Mouse (Mus musculus) activated CD4-positive, CD25-positive, alpha-beta regulatory T cell, adult 4 months (primary cell): ENCODE results near the gene Bcl2l15. TPM values are rescaled to one million over a fixed set of nuclear protein-coding genes. Genes with fewer than 3 reads are reported as not detected.

Source experiments
- ATAC-seq: one replicate; pipeline ENCODE4 v1.8.0; 2017
- polyA plus RNA-seq, 2 experiments: library from polyadenylated mRNA; unstranded; fragments of 100-300 nt; shearing (Covaris generic); gene quantifications; one replicate each; pipeline ENCODE4 v1.2.1; 2017

Bcl2l15 gene
- polyA plus RNA-seq, 2 experiments from 2014 or later: 3.1 to 7.9 TPM

- ATAC-seq: peak; percentile 81
These were observed 35.6 kb downstream of the Bcl2l15 start for GRCm38 (mm10) chr3:103868008-103868407.

GRCm38 (mm10) chr3:103872663-103873098 is 40.3 kb downstream of the Bcl2l15 start:
- ATAC-seq: peak; percentile 32

DNA sequence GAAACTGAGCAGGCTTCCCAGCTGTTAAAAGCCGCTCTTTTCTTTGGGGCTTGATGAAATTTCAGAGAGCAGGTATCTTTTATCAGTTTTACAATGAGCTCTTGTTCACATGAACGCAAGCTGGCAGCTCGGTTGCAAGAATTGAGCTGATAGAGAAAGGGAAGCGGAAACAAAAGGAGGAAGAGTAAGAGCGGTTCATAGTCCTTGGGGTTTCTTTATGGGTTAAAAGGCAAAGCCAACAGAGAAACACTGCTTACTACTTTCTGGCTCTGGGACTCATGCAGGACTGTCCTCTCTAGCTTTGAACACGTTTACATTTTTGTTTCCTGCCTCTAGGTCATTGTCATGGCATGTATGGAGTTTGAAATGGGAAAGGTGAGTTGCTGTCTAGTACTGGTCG is 41.9 kb downstream of the Bcl2l15 start:
- no peak for ATAC-seq

GRCm38 (mm10) chr3:103885946-103886345 is 53.5 kb downstream of the Bcl2l15 start:
- peak; percentile 60 for ATAC-seq

- ATAC-seq: peak; percentile 53
These were observed 55.2 kb downstream of the Bcl2l15 start for GRCm38 (mm10) chr3:103887581-103887980.

GRCm38 (mm10) chr3:103893374-103893773 is 61.0 kb downstream of the Bcl2l15 start:
- ATAC-seq: no peak

Other genes starting within 250 kb of the Bcl2l15 start
- 1 to 10 TPM; 1.7 to 3.1 TPM for gene Atg4a-ps, start 186.5 kb upstream of the Bcl2l15 start, polyA plus RNA-seq
- under 1 TPM; 0.11 to 0.82 TPM for gene Olfml3, start 94.6 kb upstream of the Bcl2l15 start, polyA plus RNA-seq
- gene Gm10964, start 93.2 kb upstream of the Bcl2l15 start, polyA plus RNA-seq: not detected
- gene Hipk1, start 41.0 kb upstream of the Bcl2l15 start, polyA plus RNA-seq: 10 to 100 TPM; 27.5 to 58.6 TPM
- gene Dclre1b, start 23.2 kb upstream of the Bcl2l15 start, polyA plus RNA-seq: 10 to 100 TPM; 18.4 to 30.4 TPM
- 10 to 100 TPM; 10.8 to 18.3 TPM for gene Ap4b1, start 23.1 kb upstream of the Bcl2l15 start, polyA plus RNA-seq
- gene Gm43064, start 23.0 kb upstream of the Bcl2l15 start, polyA plus RNA-seq: under 1 TPM in 1 of 2 experiments, not detected in 1; 0.36 TPM
- gene Ptpn22, start 27.2 kb downstream of the Bcl2l15 start, polyA plus RNA-seq: 100 to 1,000 TPM; 302 to 352 TPM
- gene Rsbn1, start 81.5 kb downstream of the Bcl2l15 start, polyA plus RNA-seq: 10 to 100 TPM; 10.3 to 11.3 TPM
- 10 to 100 TPM; 11.4 to 11.6 TPM for gene Phtf1, start 135.5 kb downstream of the Bcl2l15 start, polyA plus RNA-seq